Mouse (Mus musculus) colon, adult 2 months (tissue): ENCODE measurements around the gene Naa16. TPM values are rescaled to one million over a fixed set of nuclear protein-coding genes. Genes with fewer than 3 reads are reported as not detected.

Experiments used
- polyA plus RNA-seq: library from polyadenylated mRNA; depleted of rRNA; stranded (reverse); fragments of >200 nt; gene quantifications from 2 replicates; pipeline ENCODE4 v1.2.3, GENCODE M21; 2012; rRNA removed

Gene Naa16
- 1.8 and 2.8 TPM in 2 replicates for polyA plus RNA-seq

GRCm38 (mm10) chr14:79390265-79390926 lies at the start of gene Naa16:
TSS of gene Naa16 (minus strand) at chr14:79390778.

DNA sequence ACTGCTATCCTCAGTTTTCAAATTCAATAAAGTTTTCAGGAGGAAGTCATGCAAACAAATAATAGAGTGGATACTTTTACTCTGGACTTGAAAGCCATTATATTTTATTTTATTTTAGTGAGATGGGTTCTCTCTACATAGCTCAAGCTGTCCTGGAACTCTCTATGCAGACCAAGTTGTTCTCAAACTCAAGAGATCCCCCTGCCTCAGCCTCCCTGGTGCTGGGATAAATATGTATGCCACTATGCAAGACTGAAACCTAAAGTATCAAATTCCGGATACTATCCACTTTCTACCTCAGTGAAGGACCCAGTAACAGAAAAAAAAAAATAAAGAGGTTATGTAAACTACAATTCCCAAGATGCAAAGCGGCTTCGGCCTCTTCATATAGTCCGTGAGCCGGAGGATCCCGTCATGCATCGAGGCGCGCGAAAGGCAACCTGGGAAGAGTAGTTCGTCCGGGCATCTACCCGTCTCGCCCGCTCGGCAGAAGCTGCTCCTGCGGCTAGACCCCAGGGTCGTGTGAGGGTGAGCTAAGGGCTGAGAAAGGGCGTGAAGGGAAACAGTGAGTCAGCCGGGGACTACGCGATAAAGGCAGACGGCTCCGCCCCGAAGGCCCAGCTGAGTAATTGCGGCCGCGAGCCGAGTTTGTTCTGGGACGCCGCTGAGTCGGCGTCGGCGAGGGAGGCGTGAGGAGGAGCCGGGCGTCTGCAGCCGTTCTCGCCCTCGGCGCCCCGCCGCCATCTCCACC lies 35.6 kb upstream of the Naa16 start, which contains the start of gene Kbtbd7:
Kbtbd7 (plus strand) TSS at position 533 of the 751 bp plus-strand sequence.

GRCm38 (mm10) chr14:79397321-79398122 lies 6.9 kb upstream of the Naa16 start, which contains the start of gene Mtrf1:
TSS of gene Mtrf1 (plus strand) at chr14:79397772.

DNA sequence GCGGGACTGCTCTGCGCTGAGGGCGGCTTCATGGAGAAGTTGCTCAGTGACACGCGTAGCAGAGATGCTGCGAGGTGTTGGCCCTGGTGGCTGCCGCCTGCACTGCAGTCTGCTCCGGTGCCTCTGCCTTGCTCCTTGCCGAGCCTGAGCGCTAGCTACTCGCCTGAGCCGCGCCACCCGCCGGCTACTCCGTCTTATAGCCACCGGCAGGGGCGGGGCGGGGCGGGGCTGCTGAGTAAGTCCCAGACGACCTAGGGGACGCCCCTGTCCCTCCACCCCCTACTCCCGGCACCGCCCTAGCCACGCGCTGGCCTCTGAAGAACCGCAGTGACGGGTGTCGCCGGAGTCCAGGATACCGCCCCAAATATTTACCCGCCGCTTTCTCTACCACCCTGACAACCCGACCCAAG lies 89.1 kb downstream of the Naa16 start, which contains the start of gene Rgcc:
Rgcc (minus strand) TSS at position 180 of the 410 bp plus-strand sequence.

Other genes starting within 250 kb of the Naa16 start
- not detected in 2 replicates for gene Zfp957, start 143.4 kb downstream of the Naa16 start, polyA plus RNA-seq
- 105 and 125 TPM in 2 replicates for gene Rgcc, start 89.1 kb downstream of the Naa16 start, polyA plus RNA-seq
- 0.63 and 0.93 TPM in 2 replicates for gene Mtrf1, start 7.0 kb upstream of the Naa16 start, polyA plus RNA-seq
- gene Kbtbd7, start 35.7 kb upstream of the Naa16 start, polyA plus RNA-seq = 4.6 and 5.0 TPM in 2 replicates
- 0.58 and 0.90 TPM in 2 replicates for gene Kbtbd6, start 61.1 kb upstream of the Naa16 start, polyA plus RNA-seq
- gene Elf1, start 90.4 kb upstream of the Naa16 start, polyA plus RNA-seq = 16.5 and 17.6 TPM in 2 replicates
- 3.2 and 3.9 TPM in 2 replicates for gene Wbp4, start 90.7 kb upstream of the Naa16 start, polyA plus RNA-seq
- 2.9 and 4.3 TPM in 2 replicates for gene Sugt1, start 196.9 kb upstream of the Naa16 start, polyA plus RNA-seq